Mouse (Mus musculus): ENCODE results near the gene Cplx1.

Cplx1 gene

GRCm38 (mm10) chr5:108549489-108550206 is at the start of gene Cplx1:
Gene Cplx1 (minus strand): TSS chr5:108550024.
- DNase-seq: peak; percentile 21

- DNase-seq: no peak
These were observed 31.6 kb upstream of the Cplx1 start for GRCm38 (mm10) chr5:108581361-108581891.

- no peak for DNase-seq
These were observed 23.2 kb upstream of the Cplx1 start for GRCm38 (mm10) chr5:108573054-108573453.

- no peak for DNase-seq
These were observed 21.2 kb upstream of the Cplx1 start for GRCm38 (mm10) chr5:108570991-108571390.

GRCm38 (mm10) chr5:108567104-108567503 is 17.3 kb upstream of the Cplx1 start:
- no peak for DNase-seq

GRCm38 (mm10) chr5:108566523-108566922 is 16.7 kb upstream of the Cplx1 start:
- no peak for DNase-seq

- DNase-seq: no peak
These were observed 15.6 kb upstream of the Cplx1 start for GRCm38 (mm10) chr5:108565381-108565780.

- DNase-seq: no peak
These were observed 14.5 kb upstream of the Cplx1 start for GRCm38 (mm10) chr5:108564346-108564745.

GRCm38 (mm10) chr5:108562483-108562882 is 12.7 kb upstream of the Cplx1 start:
- no peak for DNase-seq

- no peak for DNase-seq
These were observed 7.2 kb upstream of the Cplx1 start for GRCm38 (mm10) chr5:108556986-108557385.

GRCm38 (mm10) chr5:108554041-108554440 is 4.2 kb upstream of the Cplx1 start:
- no peak for DNase-seq

GRCm38 (mm10) chr5:108550207-108550594 is 377 bp upstream of the Cplx1 start:
- no peak for DNase-seq

GRCm38 (mm10) chr5:108549137-108549488 is 711 bp downstream of the Cplx1 start:
- no peak for DNase-seq

- no peak for DNase-seq
These were observed 2.2 kb downstream of the Cplx1 start for GRCm38 (mm10) chr5:108547636-108548035.

GRCm38 (mm10) chr5:108543516-108544291 is 6.1 kb downstream of the Cplx1 start:
- no peak for DNase-seq

GRCm38 (mm10) chr5:108534188-108534587 is 15.6 kb downstream of the Cplx1 start:
- DNase-seq: no peak

- DNase-seq: no peak
These were observed 27.2 kb downstream of the Cplx1 start for GRCm38 (mm10) chr5:108522597-108522996.

GRCm38 (mm10) chr5:108521896-108522295 is 27.9 kb downstream of the Cplx1 start:
- no peak for DNase-seq

GRCm38 (mm10) chr5:108521016-108521415 is 28.8 kb downstream of the Cplx1 start:
- DNase-seq: no peak

GRCm38 (mm10) chr5:108520153-108520552 is 29.7 kb downstream of the Cplx1 start:
- DNase-seq: no peak

GRCm38 (mm10) chr5:108518951-108519350 is 30.9 kb downstream of the Cplx1 start:
- no peak for DNase-seq

- no peak for DNase-seq
These were observed 31.5 kb downstream of the Cplx1 start for GRCm38 (mm10) chr5:108518106-108518885.

GRCm38 (mm10) chr5:108516655-108517054 is 33.2 kb downstream of the Cplx1 start:
- no peak for DNase-seq

Measured in thymus, postnatal 14 days (tissue).